Mouse (Mus musculus) kidney, postnatal 14 days (tissue): ENCODE measurements around the gene Pced1b.

Experiments used
- DNase-seq: peaks from one replicate; pipeline ENCODE4 v3.0.0; 2022; ENCODE audit warnings: mixed read lengths

The Pced1b gene

GRCm38 (mm10) chr15:97258483-97259230 is 11.8 kb downstream of the Pced1b start:
- DNase-seq: no peak

- no peak for DNase-seq
Observed at GRCm38 (mm10) chr15:97259300-97259699, 12.4 kb downstream of the Pced1b start.

- DNase-seq: no peak
Observed at GRCm38 (mm10) chr15:97259968-97260597, 13.2 kb downstream of the Pced1b start.

- no peak for DNase-seq
Observed at GRCm38 (mm10) chr15:97262251-97262650, 15.3 kb downstream of the Pced1b start.

GRCm38 (mm10) chr15:97266236-97266845 is 19.4 kb downstream of the Pced1b start:
- DNase-seq: no peak

GRCm38 (mm10) chr15:97267094-97267695 is 20.3 kb downstream of the Pced1b start:
- no peak for DNase-seq

GRCm38 (mm10) chr15:97271985-97272697 is 25.2 kb downstream of the Pced1b start:
- DNase-seq: peak; percentile 23

GRCm38 (mm10) chr15:97272831-97273230 is 25.9 kb downstream of the Pced1b start:
- DNase-seq: no peak

- no peak for DNase-seq
Observed at GRCm38 (mm10) chr15:97275626-97276395, 28.9 kb downstream of the Pced1b start.

- DNase-seq: no peak
Observed at GRCm38 (mm10) chr15:97276660-97277153, 29.8 kb downstream of the Pced1b start.

GRCm38 (mm10) chr15:97277328-97277727 is 30.4 kb downstream of the Pced1b start:
- no peak for DNase-seq

GRCm38 (mm10) chr15:97278340-97278948 is 31.5 kb downstream of the Pced1b start:
- DNase-seq: no peak

- DNase-seq: no peak
Observed at GRCm38 (mm10) chr15:97280131-97280530, 33.2 kb downstream of the Pced1b start.

- no peak for DNase-seq
Observed at GRCm38 (mm10) chr15:97280776-97281175, 33.9 kb downstream of the Pced1b start.

GRCm38 (mm10) chr15:97281712-97282571 is 35.0 kb downstream of the Pced1b start:
- no peak for DNase-seq

- no peak for DNase-seq
Observed at GRCm38 (mm10) chr15:97282572-97282881, 35.6 kb downstream of the Pced1b start.

GRCm38 (mm10) chr15:97284201-97284600 is 37.3 kb downstream of the Pced1b start:
- no peak for DNase-seq

- no peak for DNase-seq
Observed at GRCm38 (mm10) chr15:97285665-97286212, 38.8 kb downstream of the Pced1b start.

- no peak for DNase-seq
Observed at GRCm38 (mm10) chr15:97286731-97287130, 39.8 kb downstream of the Pced1b start.

GRCm38 (mm10) chr15:97287436-97288143 is 40.7 kb downstream of the Pced1b start:
- DNase-seq: no peak
